Mouse (Mus musculus) midbrain, embryonic 10.5 days (tissue): ENCODE results near the gene Slc4a10. TPM values are rescaled to one million over a fixed set of nuclear protein-coding genes. Genes with fewer than 3 reads are reported as not detected.
A peak's percentile ranks its signal among the peaks of the same experiment; 100 is the strongest.

Experiments
- DNase-seq: peaks from one replicate; pipeline ENCODE4 v3.0.0-alpha.2; 2017; ENCODE audit warnings: low spot score
- H3K27ac ChIP-seq: fragments of 300-500 bp; sonication (generic); replicated peaks from 2 replicates; pipeline ENCODE4 v1.5.1; 2016; ENCODE audit warnings: mild to moderate bottlenecking
- H3K27me3 ChIP-seq: fragments of 300-500 bp; sonication (generic); 2 replicates; pipeline ENCODE4 v1.6.1; 2016; ENCODE audit warnings: low read depth, mild to moderate bottlenecking; ENCODE audit not compliant: poor library complexity, severe bottlenecking
- H3K36me3 ChIP-seq: fragments of 300-500 bp; sonication (generic); 2 replicates; pipeline ENCODE4 v1.6.1; 2016; ENCODE audit warnings: mild to moderate bottlenecking, moderate library complexity
- H3K4me1 ChIP-seq: fragments of 300-500 bp; sonication (generic); 2 replicates; pipeline ENCODE4 v1.6.1; 2016
- H3K4me3 ChIP-seq: fragments of 300-500 bp; sonication (generic); 2 replicates; pipeline ENCODE4 v1.5.1; 2016; ENCODE audit warnings: mild to moderate bottlenecking, moderate library complexity
- H3K9me3 ChIP-seq: fragments of 300-500 bp; sonication (generic); replicated peaks from 2 replicates; pipeline ENCODE4 v1.6.1; 2016; ENCODE audit warnings: mild to moderate bottlenecking
- WGBS: fragments of 180-500 bp; shearing (Covaris S2); methylation state at CpG from one replicate; pipeline ENCODE4 v1.1.7; 2016; 5-methylcytosine and 5-hydroxymethylcytosine counted together
- polyA plus RNA-seq: library from polyadenylated mRNA; unstranded; fragments of >200 nt; fragmentation: Nextera tagmentation; extraction: Ambion mirVana; gene quantifications from 2 replicates; pipeline ENCODE4 v1.2.1, GENCODE M21; 2016

The Slc4a10 gene
- polyA plus RNA-seq, 1 experiment from 2014 or later = not detected

- Histone ChIP-seq H3K27ac (no peak overlapping the region), H3K9me3 (no peaks in the 10 kb centered on the region), H3K36me3 (no peaks in the 10 kb centered on the region), H3K4me3 (no peak overlapping the region), H3K4me1 (peaks cover 7% of the 10 kb centered on the region), H3K27me3 (no peaks in the 10 kb centered on the region; the same call in 1 of the 2 replicates)
- WGBS = 87% methylated on average over 7 of the region's 7 CpGs
- DNase-seq = no peak
These were observed 290.8 kb downstream of the Slc4a10 start for GRCm38 (mm10) chr2:62337086-62337485.

GRCm38 (mm10) chr2:62339222-62339944, 293.1 kb downstream of the Slc4a10 start:
- Histone ChIP-seq H3K27ac (no peak overlapping the region), H3K9me3 (no peaks in the 10 kb centered on the region), H3K4me3 (no peak overlapping the region), H3K27me3 (no peaks in the 10 kb centered on the region; the same call in 1 of the 2 replicates), H3K36me3 (no peaks in the 10 kb centered on the region), H3K4me1 (peaks cover 7% of the 10 kb centered on the region)
- DNase-seq = no peak
- WGBS = 85% methylated on average over 4 of the region's 4 CpGs

- H3K4me3 ChIP-seq = peak overlapping the region; percentile 30
- DNase-seq = no peak
- H3K27me3 ChIP-seq = no peaks in the 10 kb centered on the region; the same call in 1 of the 2 replicates
- 73% methylated on average over 3 of the region's 3 CpGs for WGBS
- no peaks in the 10 kb centered on the region for H3K36me3 ChIP-seq
- peaks cover 7% of the 10 kb centered on the region for H3K4me1 ChIP-seq
- no peak overlapping the region for H3K27ac ChIP-seq
- no peaks in the 10 kb centered on the region for H3K9me3 ChIP-seq
These were observed 294.9 kb downstream of the Slc4a10 start for GRCm38 (mm10) chr2:62341061-62341733.

GRCm38 (mm10) chr2:62341734-62342128, 295.5 kb downstream of the Slc4a10 start:
- peak overlapping the region; percentile 30 for H3K4me3 ChIP-seq
- no peaks in the 10 kb centered on the region for H3K9me3 ChIP-seq
- no peaks in the 10 kb centered on the region; the same call in 1 of the 2 replicates for H3K27me3 ChIP-seq
- 23% methylated on average over 14 of the region's 14 CpGs for WGBS
- DNase-seq = no peak
- no peak overlapping the region for H3K27ac ChIP-seq
- H3K4me1 ChIP-seq = peaks cover 7% of the 10 kb centered on the region
- no peaks in the 10 kb centered on the region for H3K36me3 ChIP-seq

- 64% methylated on average over 6 of the region's 6 CpGs for WGBS
- no peaks in the 10 kb centered on the region for H3K36me3 ChIP-seq
These were observed 298.1 kb downstream of the Slc4a10 start for GRCm38 (mm10) chr2:62344367-62344766.

GRCm38 (mm10) chr2:62346771-62347170, 300.5 kb downstream of the Slc4a10 start:
- Histone ChIP-seq H3K27me3 (no peaks in the 10 kb centered on the region), H3K27ac (no peak overlapping the region), H3K4me1 (peaks cover 3% of the 10 kb centered on the region), H3K36me3 (no peaks in the 10 kb centered on the region), H3K9me3 (no peaks in the 10 kb centered on the region), H3K4me3 (no peak overlapping the region)
- DNase-seq = no peak
- 25% methylated on average over 1 of the region's 1 CpGs for WGBS

More at GRCm38 (mm10) chr2:62344367-62344766, 298.1 kb downstream of the Slc4a10 start:
- H3K27me3 ChIP-seq = no peaks in the 10 kb centered on the region; the same call in 1 of the 2 replicates
- peaks cover 7% of the 10 kb centered on the region for H3K4me1 ChIP-seq
- H3K27ac ChIP-seq = no peak overlapping the region
- H3K9me3 ChIP-seq = no peaks in the 10 kb centered on the region
- no peak for DNase-seq
- no peak overlapping the region for H3K4me3 ChIP-seq

- Histone ChIP-seq H3K4me3 (no peak overlapping the region), H3K27me3 (no peaks in the 10 kb centered on the region), H3K27ac (no peak overlapping the region), H3K4me1 (no peaks in the 10 kb centered on the region), H3K36me3 (no peaks in the 10 kb centered on the region), H3K9me3 (no peaks in the 10 kb centered on the region)
- WGBS = 94% methylated on average over 9 of the region's 9 CpGs
- DNase-seq = no peak
These were observed 301.5 kb downstream of the Slc4a10 start for GRCm38 (mm10) chr2:62347762-62348161.

- Histone ChIP-seq H3K27me3 (no peaks in the 10 kb centered on the region), H3K4me1 (peaks cover 4% of the 10 kb centered on the region), H3K36me3 (no peaks in the 10 kb centered on the region), H3K9me3 (no peaks in the 10 kb centered on the region), H3K4me3 (no peak overlapping the region), H3K27ac (no peak overlapping the region)
- WGBS = 81% methylated on average over 3 of the region's 3 CpGs
- DNase-seq = no peak
These were observed 305.8 kb downstream of the Slc4a10 start for GRCm38 (mm10) chr2:62352035-62352434.

GRCm38 (mm10) chr2:62355766-62356165, 309.5 kb downstream of the Slc4a10 start:
- Histone ChIP-seq H3K4me3 (no peak overlapping the region), H3K4me1 (peaks cover 4% of the 10 kb centered on the region), H3K27me3 (no peaks in the 10 kb centered on the region), H3K27ac (no peak overlapping the region), H3K36me3 (no peaks in the 10 kb centered on the region), H3K9me3 (no peaks in the 10 kb centered on the region)
- DNase-seq = no peak
- WGBS = 60% methylated on average over 6 of the region's 6 CpGs

GRCm38 (mm10) chr2:62356606-62357005, 310.3 kb downstream of the Slc4a10 start:
- no peak overlapping the region for H3K27ac ChIP-seq
- no peaks in the 10 kb centered on the region for H3K36me3 ChIP-seq
- no peak for DNase-seq
- peaks cover 4% of the 10 kb centered on the region for H3K4me1 ChIP-seq
- 84% methylated on average over 14 of the region's 14 CpGs for WGBS
- H3K9me3 ChIP-seq = no peaks in the 10 kb centered on the region
- H3K27me3 ChIP-seq = no peaks in the 10 kb centered on the region
- H3K4me3 ChIP-seq = no peak overlapping the region

- no peak overlapping the region for H3K27ac ChIP-seq
- no peak overlapping the region for H3K4me3 ChIP-seq
- 95% methylated on average over 7 of the region's 7 CpGs for WGBS
- H3K9me3 ChIP-seq = no peaks in the 10 kb centered on the region
- DNase-seq = no peak
- no peaks in the 10 kb centered on the region for H3K27me3 ChIP-seq
- H3K4me1 ChIP-seq = peaks cover 4% of the 10 kb centered on the region
- no peaks in the 10 kb centered on the region for H3K36me3 ChIP-seq
These were observed 311.0 kb downstream of the Slc4a10 start for GRCm38 (mm10) chr2:62357259-62357658.

- DNase-seq = no peak
These were observed 314.6 kb downstream of the Slc4a10 start for GRCm38 (mm10) chr2:62360872-62361271.

GRCm38 (mm10) chr2:62361514-62361913, 315.3 kb downstream of the Slc4a10 start:
- 90% methylated on average over 3 of the region's 3 CpGs for WGBS
- DNase-seq = no peak
- H3K27me3 ChIP-seq = no peaks in the 10 kb centered on the region
- H3K4me1 ChIP-seq = no peaks in the 10 kb centered on the region
- no peak overlapping the region for H3K27ac ChIP-seq
- H3K36me3 ChIP-seq = no peaks in the 10 kb centered on the region
- H3K9me3 ChIP-seq = no peaks in the 10 kb centered on the region
- H3K4me3 ChIP-seq = no peak overlapping the region

More at GRCm38 (mm10) chr2:62360872-62361271, 314.6 kb downstream of the Slc4a10 start:
- 85% methylated on average over 6 of the region's 6 CpGs for WGBS
- no peaks in the 10 kb centered on the region for H3K4me1 ChIP-seq
- no peaks in the 10 kb centered on the region for H3K9me3 ChIP-seq
- H3K27ac ChIP-seq = no peak overlapping the region
- H3K4me3 ChIP-seq = no peak overlapping the region
- no peaks in the 10 kb centered on the region for H3K27me3 ChIP-seq
- H3K36me3 ChIP-seq = no peaks in the 10 kb centered on the region
